Mouse (Mus musculus) liver, postnatal 0 days (tissue): ENCODE data around the gene Bscl2.

Experiments
- CTCF ChIP-seq: sonication (generic); IDR thresholded peaks from 2 replicates; pipeline ENCODE4 v1.5.1; 2016; ENCODE audit warnings: antibody characterized with exemption, low read depth
- EP300 ChIP-seq: IDR thresholded peaks from 2 replicates; pipeline ENCODE4 v1.6.1; 2016; ENCODE audit warnings: antibody characterized with exemption, low read depth, mild to moderate bottlenecking

DNA sequence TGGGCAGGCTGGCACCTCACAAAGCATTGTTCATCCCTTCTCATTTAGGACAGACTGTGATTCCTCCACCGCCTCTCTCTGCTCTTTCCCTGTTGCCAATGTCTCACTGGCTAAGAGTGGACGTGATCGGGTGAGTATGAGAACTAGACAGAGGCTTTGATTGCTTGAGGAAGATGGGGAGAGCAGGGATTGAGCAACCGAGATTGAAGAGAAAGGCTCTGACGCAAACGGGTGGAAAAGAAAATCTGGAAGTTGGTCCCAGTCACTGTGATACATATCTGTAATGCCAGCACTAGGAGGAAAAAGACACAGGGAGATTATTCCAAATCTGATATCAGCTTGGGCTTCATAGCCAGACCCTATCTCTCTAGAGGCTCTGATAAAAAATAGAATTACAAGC is 5.7 kb downstream of the Bscl2 start:
- no peak for TF ChIP-seq CTCF
- no peak for TF ChIP-seq EP300
